Mouse (Mus musculus): ENCODE results near the gene Evc. TPM values are rescaled to one million over a fixed set of nuclear protein-coding genes. Genes with fewer than 3 reads are reported as not detected.

Evc gene
- polyA plus RNA-seq, 1 experiment from 2014 or later, result 25.6 TPM

GRCm38 (mm10) chr5:37351791-37352190 lies 15.1 kb upstream of the Evc start:
- WGBS, result 87% methylated on average over 2 of the region's 2 CpGs
- no peak overlapping the region for H3K9ac ChIP-seq (replicated peaks; ENCODE audit: low read length)
- H3K27ac ChIP-seq (ENCODE audit: low read length), result no peak overlapping the region
- H3K36me3 ChIP-seq (ENCODE audit: insufficient read depth, low read length), result peaks cover 51% of the 10 kb centered on the region
- ATAC-seq (ENCODE audit: low FRiP score, low TSS enrichment), result no peak
- no peaks in the 10 kb centered on the region for H3K4me1 ChIP-seq (ENCODE audit: insufficient read depth, low read length)
- no peaks in the 10 kb centered on the region for H3K9me3 ChIP-seq (ENCODE audit: low read length)
- H3K4me3 ChIP-seq (ENCODE audit: low read length), result no peak overlapping the region
- no peaks in the 10 kb centered on the region for H3K27me3 ChIP-seq (ENCODE audit: insufficient read depth, low read length)
- H3K4me2 ChIP-seq (replicated peaks; ENCODE audit: low read depth, low read length), result no peak overlapping the region

DNA sequence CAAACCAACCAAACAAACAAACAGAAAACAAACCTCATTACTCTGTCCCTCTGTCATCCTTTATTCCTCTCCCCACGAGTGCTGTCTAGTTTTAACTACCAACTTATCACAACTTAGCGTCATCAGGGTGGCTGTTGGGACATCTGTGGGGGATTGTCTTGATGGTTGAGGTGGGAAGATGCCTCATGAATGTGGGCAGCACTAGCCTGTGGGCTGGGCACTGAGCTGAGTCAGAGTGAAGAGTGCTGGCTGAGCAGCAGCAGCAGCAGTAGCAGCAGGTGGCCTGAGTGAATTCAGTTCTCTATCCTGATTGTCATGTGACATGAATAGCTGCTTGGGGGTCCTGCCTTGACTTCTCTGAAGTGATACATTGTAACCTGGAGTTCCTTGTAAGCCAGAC lies 7.3 kb upstream of the Evc start:
- Histone ChIP-seq H3K9me3 (ENCODE audit: low read length) (no peaks in the 10 kb centered on the region), H3K9ac (replicated peaks; ENCODE audit: low read length) (no peak overlapping the region), H3K4me3 (ENCODE audit: low read length) (no peak overlapping the region), H3K27ac (ENCODE audit: low read length) (no peak overlapping the region), H3K27me3 (ENCODE audit: insufficient read depth, low read length) (no peaks in the 10 kb centered on the region), H3K4me1 (ENCODE audit: insufficient read depth, low read length) (peaks cover 10% of the 10 kb centered on the region), H3K36me3 (ENCODE audit: insufficient read depth, low read length) (peaks cover 15% of the 10 kb centered on the region; the same call in 1 of the 2 replicates), H3K4me2 (replicated peaks; ENCODE audit: low read depth, low read length) (no peak overlapping the region)
- WGBS, result 82% methylated on average over 2 of the region's 2 CpGs
- ATAC-seq (ENCODE audit: low FRiP score, low TSS enrichment), result no peak

DNA sequence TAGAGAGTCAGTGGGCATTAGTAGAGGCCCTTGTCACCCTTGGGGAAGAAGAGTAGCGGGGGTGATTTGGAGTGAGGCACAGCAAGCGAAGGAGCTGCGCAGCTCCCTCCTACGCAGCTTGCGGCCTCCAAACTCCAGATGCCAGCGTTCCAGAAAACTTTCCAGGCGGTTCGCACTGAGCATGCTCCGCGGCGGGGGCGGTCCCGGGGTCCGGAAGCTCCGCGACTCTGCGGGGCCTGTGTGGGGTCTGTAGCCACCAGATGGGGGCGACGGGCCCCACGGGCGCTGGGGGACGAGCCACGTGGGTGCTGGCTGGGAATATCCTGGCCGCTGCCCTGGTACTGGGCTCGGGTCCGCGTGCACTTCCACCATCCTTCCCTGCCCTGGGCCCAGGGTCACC lies 1.6 kb upstream of the Evc start, which contains the start of gene Evc2:
Gene Evc2 (plus strand): TSS at position 212 of the 400 bp plus-strand sequence.
- Histone ChIP-seq H3K4me3 (ENCODE audit: low read length) (peak within 1 kb of the TSS; percentile 69), H3K4me2 (replicated peaks; ENCODE audit: low read depth, low read length) (peak within 1 kb of the TSS; percentile 83), H3K27me3 (ENCODE audit: insufficient read depth, low read length) (no peaks in the 10 kb centered on the region), H3K9me3 (ENCODE audit: low read length) (no peaks in the 10 kb centered on the region), H3K27ac (ENCODE audit: low read length) (peak within 1 kb of the TSS; percentile 78), H3K36me3 (ENCODE audit: insufficient read depth, low read length) (peaks cover 7% of the 10 kb centered on the region; the same call in 1 of the 2 replicates), H3K9ac (replicated peaks; ENCODE audit: low read length) (peak within 1 kb of the TSS; percentile 80), H3K4me1 (ENCODE audit: insufficient read depth, low read length) (peaks cover 42% of the 10 kb centered on the region)
- 0% methylated on average over 27 of the region's 27 CpGs for WGBS
- peak; percentile 83 for ATAC-seq (ENCODE audit: low FRiP score, low TSS enrichment)

GRCm38 (mm10) chr5:37337696-37338095 lies 1.0 kb upstream of the Evc start:
- peak overlapping the region; percentile 72 for H3K4me2 ChIP-seq (replicated peaks; ENCODE audit: low read depth, low read length)
- H3K4me1 ChIP-seq (ENCODE audit: insufficient read depth, low read length), result peaks cover 42% of the 10 kb centered on the region
- peak overlapping the region; percentile 64 for H3K4me3 ChIP-seq (ENCODE audit: low read length)
- no peaks in the 10 kb centered on the region for H3K9me3 ChIP-seq (ENCODE audit: low read length)
- ATAC-seq (ENCODE audit: low FRiP score, low TSS enrichment), result no peak; the same call in 1 of the 2 replicates
- H3K36me3 ChIP-seq (ENCODE audit: insufficient read depth, low read length), result peaks cover 4% of the 10 kb centered on the region; the same call in 1 of the 2 replicates
- H3K27ac ChIP-seq (ENCODE audit: low read length), result peak overlapping the region; percentile 78
- H3K27me3 ChIP-seq (ENCODE audit: insufficient read depth, low read length), result no peaks in the 10 kb centered on the region
- peak overlapping the region; percentile 80 for H3K9ac ChIP-seq (replicated peaks; ENCODE audit: low read length)
- 72% methylated on average over 3 of the region's 3 CpGs for WGBS

DNA sequence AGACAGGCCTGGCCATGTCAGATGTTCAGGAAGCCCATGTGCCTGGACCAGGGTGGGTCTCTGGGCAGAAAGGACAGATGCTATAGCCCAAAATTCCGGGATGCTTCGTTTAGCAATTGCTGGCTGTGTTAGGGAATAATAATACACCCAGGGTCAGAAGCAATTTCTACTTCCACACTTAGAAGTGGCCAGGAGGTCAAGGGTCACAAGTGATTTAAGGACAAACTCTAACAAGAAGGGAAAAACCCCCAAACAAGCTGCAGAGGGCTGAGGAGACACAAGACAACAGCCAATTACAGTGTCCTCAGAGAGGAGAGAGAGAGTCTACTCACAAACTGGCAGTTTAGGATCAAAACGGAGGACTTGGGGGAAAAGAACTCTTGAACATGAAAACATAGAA lies 1.6 kb downstream of the Evc start:
- Histone ChIP-seq H3K4me1 (ENCODE audit: insufficient read depth, low read length) (peaks cover 42% of the 10 kb centered on the region), H3K27me3 (ENCODE audit: insufficient read depth, low read length) (no peaks in the 10 kb centered on the region), H3K36me3 (ENCODE audit: insufficient read depth, low read length) (no peaks in the 10 kb centered on the region), H3K4me2 (replicated peaks; ENCODE audit: low read depth, low read length) (no peak overlapping the region; the same call in 1 of the 2 replicates), H3K9ac (replicated peaks; ENCODE audit: low read length) (no peak overlapping the region), H3K27ac (ENCODE audit: low read length) (no peak overlapping the region), H3K9me3 (ENCODE audit: low read length) (no peaks in the 10 kb centered on the region), H3K4me3 (ENCODE audit: low read length) (no peak overlapping the region)
- 56% methylated on average over 3 of the region's 3 CpGs for WGBS
- no peak for ATAC-seq (ENCODE audit: low FRiP score, low TSS enrichment)

DNA sequence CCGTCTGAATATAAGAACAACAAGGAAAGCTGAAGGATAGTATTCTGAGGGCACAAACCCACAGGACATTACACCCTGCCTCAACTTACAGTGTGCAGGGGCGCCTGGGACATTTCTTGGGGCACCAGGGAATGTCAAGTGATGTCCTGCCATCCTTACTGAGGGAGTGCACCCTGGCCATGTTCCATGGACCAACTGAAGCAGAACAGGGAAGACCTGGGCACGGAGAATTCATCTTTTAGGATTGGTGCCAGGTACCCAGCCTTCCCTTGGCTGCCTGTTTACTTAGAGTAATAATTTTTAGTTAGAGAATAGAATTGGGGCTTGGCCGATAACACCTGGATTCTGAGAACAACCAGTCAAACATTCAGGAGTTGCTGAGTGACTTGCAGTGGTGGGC lies 4.6 kb downstream of the Evc start:
- Histone ChIP-seq H3K9ac (replicated peaks; ENCODE audit: low read length) (no peak overlapping the region), H3K9me3 (ENCODE audit: low read length) (no peaks in the 10 kb centered on the region), H3K4me2 (replicated peaks; ENCODE audit: low read depth, low read length) (no peak overlapping the region), H3K27ac (ENCODE audit: low read length) (peak overlapping the region; percentile 65; the same call in 1 of the 2 replicates), H3K4me3 (ENCODE audit: low read length) (no peak overlapping the region), H3K36me3 (ENCODE audit: insufficient read depth, low read length) (peaks cover 10% of the 10 kb centered on the region), H3K27me3 (ENCODE audit: insufficient read depth, low read length) (no peaks in the 10 kb centered on the region), H3K4me1 (ENCODE audit: insufficient read depth, low read length) (peaks cover 17% of the 10 kb centered on the region)
- ATAC-seq (ENCODE audit: low FRiP score, low TSS enrichment), result no peak
- WGBS, result 81% methylated on average over 4 of the region's 4 CpGs

DNA sequence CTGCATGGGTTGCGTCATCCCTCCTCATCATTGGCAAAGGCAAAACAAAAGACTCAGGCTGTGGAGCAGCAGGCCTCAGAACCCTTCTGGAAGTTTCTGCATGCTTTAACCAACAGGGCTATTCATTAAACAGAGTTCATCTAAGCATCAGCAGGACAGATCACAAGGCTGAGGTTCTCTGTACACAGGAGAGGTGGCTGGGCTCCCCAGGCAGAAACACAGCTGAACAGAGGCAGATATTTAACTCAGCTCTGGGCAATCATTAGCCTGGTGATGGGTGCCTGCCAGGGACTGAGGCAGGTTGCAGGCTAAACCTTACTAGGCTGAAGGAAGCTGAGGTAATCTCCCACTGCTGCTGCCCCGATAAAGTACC lies 5.6 kb downstream of the Evc start:
- peaks cover 13% of the 10 kb centered on the region for H3K4me1 ChIP-seq (ENCODE audit: insufficient read depth, low read length)
- no peaks in the 10 kb centered on the region for H3K9me3 ChIP-seq (ENCODE audit: low read length)
- no peak overlapping the region for H3K4me2 ChIP-seq (replicated peaks; ENCODE audit: low read depth, low read length)
- peak; percentile 93 for ATAC-seq (ENCODE audit: low FRiP score, low TSS enrichment)
- H3K36me3 ChIP-seq (ENCODE audit: insufficient read depth, low read length), result peaks cover 15% of the 10 kb centered on the region
- peak overlapping the region; percentile 78 for H3K27ac ChIP-seq (ENCODE audit: low read length)
- H3K27me3 ChIP-seq (ENCODE audit: insufficient read depth, low read length), result no peaks in the 10 kb centered on the region
- WGBS, result 79% methylated on average over 2 of the region's 2 CpGs
- H3K9ac ChIP-seq (replicated peaks; ENCODE audit: low read length), result no peak overlapping the region
- H3K4me3 ChIP-seq (ENCODE audit: low read length), result no peak overlapping the region

- no peak overlapping the region for H3K4me2 ChIP-seq (replicated peaks; ENCODE audit: low read depth, low read length)
- no peaks in the 10 kb centered on the region for H3K27me3 ChIP-seq (ENCODE audit: insufficient read depth, low read length)
- H3K9ac ChIP-seq (replicated peaks; ENCODE audit: low read length), result no peak overlapping the region
- no peaks in the 10 kb centered on the region for H3K9me3 ChIP-seq (ENCODE audit: low read length)
- H3K36me3 ChIP-seq (ENCODE audit: insufficient read depth, low read length), result peaks cover 20% of the 10 kb centered on the region
- H3K4me3 ChIP-seq (ENCODE audit: low read length), result no peak overlapping the region
- WGBS, result 70% methylated on average over 8 of the region's 8 CpGs
- H3K27ac ChIP-seq (ENCODE audit: low read length), result peak overlapping the region; percentile 78
- ATAC-seq (ENCODE audit: low FRiP score, low TSS enrichment), result peak; percentile 5; the same call in 1 of the 2 replicates
- H3K4me1 ChIP-seq (ENCODE audit: insufficient read depth, low read length), result peaks cover 8% of the 10 kb centered on the region
These were observed 6.1 kb downstream of the Evc start for GRCm38 (mm10) chr5:37330449-37331132.

DNA sequence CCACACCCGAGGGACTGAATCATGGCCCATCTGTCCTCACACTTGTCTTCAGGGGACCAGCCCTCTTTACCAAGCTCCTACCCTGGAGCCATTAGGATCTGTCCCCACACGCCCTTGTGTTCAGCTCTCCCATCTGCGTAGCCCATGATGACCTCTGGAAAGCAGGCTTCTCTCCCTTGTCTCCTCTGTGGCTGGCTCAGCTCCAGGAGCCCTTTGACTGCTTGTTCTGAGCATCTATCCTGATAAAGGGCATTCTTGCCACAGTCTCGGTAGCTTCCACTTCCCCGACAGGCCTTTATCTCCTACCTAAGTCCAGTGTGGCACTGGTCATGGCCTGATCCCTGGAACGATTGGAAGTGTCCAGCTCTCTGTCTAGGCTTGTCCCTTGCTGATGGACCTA lies 10.0 kb downstream of the Evc start:
- ATAC-seq (ENCODE audit: low FRiP score, low TSS enrichment), result no peak
- H3K4me3 ChIP-seq (ENCODE audit: low read length), result no peak overlapping the region
- 92% methylated on average over 6 of the region's 6 CpGs for WGBS
- H3K4me2 ChIP-seq (replicated peaks; ENCODE audit: low read depth, low read length), result no peak overlapping the region
- H3K9ac ChIP-seq (replicated peaks; ENCODE audit: low read length), result no peak overlapping the region
- H3K9me3 ChIP-seq (ENCODE audit: low read length), result no peaks in the 10 kb centered on the region
- peaks cover 43% of the 10 kb centered on the region for H3K36me3 ChIP-seq (ENCODE audit: insufficient read depth, low read length)
- H3K27ac ChIP-seq (ENCODE audit: low read length), result no peak overlapping the region
- no peaks in the 10 kb centered on the region for H3K4me1 ChIP-seq (ENCODE audit: insufficient read depth, low read length)
- H3K27me3 ChIP-seq (ENCODE audit: insufficient read depth, low read length), result no peaks in the 10 kb centered on the region

DNA sequence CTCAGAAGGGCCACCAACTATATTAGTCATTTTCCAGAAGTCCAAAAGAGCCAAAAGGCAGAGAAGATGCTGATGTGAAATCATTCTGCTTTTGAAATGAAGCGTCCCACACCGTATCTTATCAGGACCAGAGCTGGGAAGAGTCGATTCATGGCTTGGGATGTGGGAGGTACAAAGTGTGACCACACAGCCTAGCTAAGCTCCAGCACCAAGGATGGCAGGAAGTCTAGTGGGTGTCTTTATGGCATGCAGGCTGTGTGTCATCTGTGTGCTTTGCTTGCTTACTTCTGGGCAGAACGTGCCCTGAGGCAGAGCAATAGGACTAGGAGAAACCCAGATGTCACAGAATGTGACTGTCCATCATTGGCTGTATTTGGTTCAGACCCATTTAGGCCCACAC lies 15.9 kb downstream of the Evc start:
- Histone ChIP-seq H3K9ac (replicated peaks; ENCODE audit: low read length) (no peak overlapping the region), H3K4me3 (ENCODE audit: low read length) (no peak overlapping the region), H3K4me2 (replicated peaks; ENCODE audit: low read depth, low read length) (no peak overlapping the region), H3K9me3 (ENCODE audit: low read length) (no peaks in the 10 kb centered on the region), H3K27ac (ENCODE audit: low read length) (no peak overlapping the region), H3K4me1 (ENCODE audit: insufficient read depth, low read length) (no peaks in the 10 kb centered on the region), H3K36me3 (ENCODE audit: insufficient read depth, low read length) (peaks cover 69% of the 10 kb centered on the region), H3K27me3 (ENCODE audit: insufficient read depth, low read length) (no peaks in the 10 kb centered on the region)
- 92% methylated on average over 4 of the region's 4 CpGs for WGBS
- no peak for ATAC-seq (ENCODE audit: low FRiP score, low TSS enrichment)
